Mouse (Mus musculus): ENCODE data around the gene Fryl.

Gene Fryl

DNA sequence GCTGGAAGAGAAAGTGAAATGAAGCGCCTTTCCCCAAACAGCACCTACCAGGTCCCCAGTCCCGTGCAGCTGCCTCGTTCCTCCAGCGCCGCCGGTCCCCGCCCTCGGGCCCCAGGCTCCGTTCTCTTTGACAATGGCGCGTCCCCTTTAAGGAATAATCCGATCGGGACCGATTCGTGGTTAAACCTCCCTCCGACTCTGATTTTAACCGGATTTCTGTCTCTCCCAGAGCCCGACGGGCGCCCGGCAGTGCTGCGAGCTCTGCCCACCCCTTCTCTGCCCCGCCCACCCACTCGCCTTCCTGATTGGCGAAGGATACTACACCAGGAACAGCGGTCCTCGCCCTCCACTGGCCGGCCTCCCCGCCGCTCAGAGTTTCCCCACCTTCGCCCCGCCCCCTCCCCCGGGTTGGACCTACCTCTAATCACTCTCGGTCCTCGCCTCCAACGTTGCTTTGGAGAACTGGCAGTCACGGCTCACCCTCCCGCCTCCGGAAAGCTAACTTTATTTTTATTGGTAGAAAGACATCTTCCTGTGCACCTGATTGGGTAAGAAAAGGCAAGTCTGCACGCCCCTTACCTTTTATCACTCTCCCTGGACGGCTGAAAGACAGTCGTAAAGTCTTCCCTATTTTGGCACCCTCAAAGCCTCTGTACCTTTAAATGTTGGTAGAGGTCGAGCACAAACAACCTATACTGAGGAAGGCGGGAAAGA lies at the start of gene Fryl:
Gene Fryl, minus strand, starts transcription at position 268 of the 714 bp plus-strand sequence.
- DNase-seq (ENCODE audit: low spot score), result peak; percentile 98

DNA sequence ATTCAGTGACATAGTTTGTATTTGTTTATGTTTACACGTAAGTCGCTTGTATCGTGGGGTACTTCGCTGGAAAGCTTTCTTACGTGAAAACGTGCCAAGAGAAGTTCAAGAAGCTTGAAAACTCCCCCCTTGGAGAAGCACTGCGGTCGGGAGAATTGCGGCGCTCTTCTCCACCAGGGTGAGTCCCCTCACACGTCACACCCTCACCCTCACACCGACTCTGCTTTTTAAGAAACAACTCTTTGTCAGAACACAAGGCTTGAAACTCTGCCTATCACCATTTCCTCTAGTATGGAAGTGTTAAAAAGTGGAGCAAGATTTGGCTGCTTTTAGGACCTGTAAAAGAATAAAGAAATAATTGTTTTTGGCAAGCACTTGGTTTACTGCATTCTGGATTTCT lies 48.1 kb upstream of the Fryl start:
- no peak for DNase-seq (ENCODE audit: low spot score)

DNA sequence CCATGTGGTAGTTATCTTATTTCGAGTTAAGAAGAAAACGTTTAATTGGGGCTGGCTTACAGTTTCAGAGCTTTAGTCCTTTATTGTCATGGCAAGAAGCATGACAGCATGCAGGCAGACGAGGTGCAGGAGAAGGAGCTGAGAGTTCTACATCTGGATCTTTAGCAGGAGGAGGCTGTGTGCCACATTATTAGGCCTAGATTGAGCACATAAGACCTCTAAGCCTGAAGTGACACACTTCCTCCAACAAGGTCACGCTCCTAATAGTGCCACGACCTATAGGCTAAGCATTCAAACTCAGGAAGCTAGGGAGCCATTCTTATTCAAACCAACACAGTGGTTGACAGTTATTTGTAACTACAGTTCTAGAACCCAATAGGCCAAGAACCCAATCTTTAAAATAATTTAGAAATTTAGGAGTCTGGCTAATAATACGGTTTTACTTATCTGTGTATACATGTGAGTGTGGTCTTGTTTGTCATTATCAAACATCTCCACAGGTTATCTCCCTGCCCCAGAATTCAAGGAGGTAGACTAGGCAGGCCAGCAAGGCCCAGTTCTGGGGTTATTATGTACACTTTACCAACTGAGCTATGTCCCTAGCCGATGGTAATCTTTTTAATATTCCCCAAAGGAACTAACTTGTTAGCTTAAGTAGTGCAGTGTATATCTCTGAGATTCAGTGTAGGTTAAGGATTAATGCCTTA lies 45.3 kb upstream of the Fryl start:
- DNase-seq (ENCODE audit: low spot score), result no peak

DNA sequence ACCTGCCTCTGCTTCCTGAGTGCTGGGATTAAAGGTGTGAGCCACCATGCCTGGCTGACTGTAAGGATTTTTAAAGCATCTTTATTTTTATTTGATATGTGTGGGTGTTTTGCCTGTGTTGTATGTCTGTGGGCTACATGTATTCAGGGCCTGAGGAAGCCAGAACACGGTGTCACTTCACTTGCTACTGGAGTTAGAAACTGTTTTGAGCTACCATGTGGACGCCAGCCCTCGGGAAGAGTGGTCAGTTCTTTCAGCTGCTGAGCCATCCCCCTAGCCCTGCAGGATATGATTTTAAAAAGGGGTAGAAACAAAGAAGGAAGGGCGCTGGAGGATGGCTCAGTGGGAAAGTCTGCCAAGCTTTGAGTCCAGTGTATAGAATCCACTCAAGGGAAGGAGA lies 39.5 kb upstream of the Fryl start:
- DNase-seq (ENCODE audit: low spot score), result no peak

- DNase-seq (ENCODE audit: low spot score), result no peak
Measured at GRCm38 (mm10) chr5:73295016-73295415, 38.6 kb upstream of the Fryl start.

DNA sequence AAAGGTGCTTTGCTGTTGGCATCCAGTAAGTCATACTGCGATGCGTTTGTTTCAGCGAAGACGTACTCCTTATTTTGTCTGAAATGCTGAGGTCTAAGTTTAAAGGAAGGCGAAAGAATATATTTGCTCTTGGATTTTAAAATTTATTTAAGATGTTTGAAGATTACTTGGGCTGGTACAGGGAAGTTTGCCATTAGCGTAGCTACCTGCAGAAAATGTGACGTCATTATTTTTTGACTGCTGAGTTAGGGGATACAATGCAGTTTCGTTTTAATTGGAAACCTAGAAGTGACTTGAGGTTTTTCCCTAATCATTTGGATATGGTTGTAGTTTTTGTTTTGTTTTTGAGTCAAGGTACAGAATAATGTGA lies 37.0 kb upstream of the Fryl start:
- no peak for DNase-seq (ENCODE audit: low spot score)

- DNase-seq (ENCODE audit: low spot score), result peak; percentile 97
Measured at GRCm38 (mm10) chr5:73292502-73293457, 36.4 kb upstream of the Fryl start, which contains the start of gene Ociad1. Gene Ociad1, plus strand, starts transcription at chr5:73292784.

- DNase-seq (ENCODE audit: low spot score), result no peak
Measured at GRCm38 (mm10) chr5:73289900-73290299, 33.5 kb upstream of the Fryl start.

- no peak for DNase-seq (ENCODE audit: low spot score)
Measured at GRCm38 (mm10) chr5:73286603-73287002, 30.2 kb upstream of the Fryl start.

DNA sequence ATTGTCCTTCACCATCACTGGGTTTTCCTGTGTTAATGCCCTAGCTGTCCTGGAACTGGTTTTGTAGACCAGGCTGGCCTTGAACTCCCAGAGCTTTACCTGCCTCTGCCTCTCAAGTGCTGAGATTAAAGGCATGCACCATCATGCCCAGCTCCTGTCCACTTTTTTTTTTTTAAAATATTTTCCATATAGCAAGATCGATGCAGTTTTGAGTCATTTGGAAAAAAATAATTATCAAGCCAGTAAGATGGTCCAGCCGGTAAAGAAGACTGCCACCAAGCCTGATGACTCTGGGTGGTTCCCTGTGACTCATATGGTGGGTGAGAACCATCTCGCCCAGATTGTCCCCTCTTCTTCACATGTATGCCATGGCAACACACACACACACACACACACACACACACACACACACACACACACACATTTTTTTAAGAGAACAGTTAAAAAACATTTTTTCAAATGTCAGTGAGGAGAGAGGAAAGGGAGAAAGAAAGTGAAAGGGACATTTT lies 29.1 kb upstream of the Fryl start:
- DNase-seq (ENCODE audit: low spot score), result no peak

- DNase-seq (ENCODE audit: low spot score), result no peak
Measured at GRCm38 (mm10) chr5:73284046-73284445, 27.6 kb upstream of the Fryl start.

DNA sequence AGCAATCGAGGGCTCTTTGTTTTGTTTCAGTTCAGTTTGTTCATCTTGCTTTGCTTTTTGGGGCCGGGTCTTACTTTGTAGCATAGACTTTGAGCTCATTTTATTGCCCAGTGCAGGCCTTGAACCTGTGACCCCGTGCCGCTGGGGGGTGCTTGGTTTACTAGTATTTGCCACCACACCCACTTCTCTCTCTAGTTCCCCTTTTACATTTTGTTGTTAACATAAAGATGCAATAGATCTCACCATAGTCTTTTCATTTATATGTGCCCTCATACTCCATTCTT lies 24.1 kb upstream of the Fryl start:
- DNase-seq (ENCODE audit: low spot score), result no peak

- DNase-seq (ENCODE audit: low spot score), result no peak
Measured at GRCm38 (mm10) chr5:73279732-73280566, 23.5 kb upstream of the Fryl start.

GRCm38 (mm10) chr5:73279190-73279589 lies 22.8 kb upstream of the Fryl start:
- no peak for DNase-seq (ENCODE audit: low spot score)

GRCm38 (mm10) chr5:73274941-73275340 lies 18.5 kb upstream of the Fryl start:
- DNase-seq (ENCODE audit: low spot score), result no peak

DNA sequence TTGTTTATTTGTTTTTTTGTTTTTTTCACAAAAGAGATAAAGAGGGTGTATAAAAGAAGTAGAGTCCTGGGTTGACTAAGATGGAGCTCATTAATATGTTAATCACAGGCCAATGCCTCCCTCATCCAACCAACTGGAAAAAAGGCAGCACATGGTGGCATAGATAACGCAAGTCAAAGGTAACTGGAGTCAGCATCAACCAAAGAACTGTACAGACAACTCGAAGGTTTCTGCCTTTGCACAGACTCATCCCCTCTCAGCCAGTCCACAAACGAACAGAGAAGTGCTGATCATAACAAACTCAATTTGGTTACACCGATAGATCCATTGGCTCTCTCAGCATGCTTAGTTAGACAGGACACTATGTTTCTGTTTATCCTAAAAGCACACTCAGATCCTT lies 16.8 kb upstream of the Fryl start:
- no peak for DNase-seq (ENCODE audit: low spot score)

DNA sequence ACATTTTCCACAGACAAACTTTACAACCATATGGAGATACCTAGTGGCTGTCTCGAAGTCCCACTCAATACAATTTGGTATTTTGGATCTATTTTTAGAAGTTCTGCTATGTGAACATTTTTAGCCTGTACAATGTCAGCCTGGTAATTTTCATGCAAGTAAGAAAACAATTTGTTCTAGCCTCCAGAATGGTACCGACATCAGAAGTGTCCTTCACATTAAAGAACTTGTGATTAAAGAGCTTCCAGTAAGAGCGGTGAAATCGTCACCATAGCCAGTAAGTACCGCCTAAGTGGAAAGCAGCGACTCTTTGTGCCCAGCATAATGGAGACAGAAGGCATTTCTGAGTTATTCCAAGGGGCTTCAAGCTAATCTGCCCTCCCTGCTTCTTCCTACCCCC lies 14.2 kb upstream of the Fryl start:
- peak; percentile 21 for DNase-seq (ENCODE audit: low spot score)

DNA sequence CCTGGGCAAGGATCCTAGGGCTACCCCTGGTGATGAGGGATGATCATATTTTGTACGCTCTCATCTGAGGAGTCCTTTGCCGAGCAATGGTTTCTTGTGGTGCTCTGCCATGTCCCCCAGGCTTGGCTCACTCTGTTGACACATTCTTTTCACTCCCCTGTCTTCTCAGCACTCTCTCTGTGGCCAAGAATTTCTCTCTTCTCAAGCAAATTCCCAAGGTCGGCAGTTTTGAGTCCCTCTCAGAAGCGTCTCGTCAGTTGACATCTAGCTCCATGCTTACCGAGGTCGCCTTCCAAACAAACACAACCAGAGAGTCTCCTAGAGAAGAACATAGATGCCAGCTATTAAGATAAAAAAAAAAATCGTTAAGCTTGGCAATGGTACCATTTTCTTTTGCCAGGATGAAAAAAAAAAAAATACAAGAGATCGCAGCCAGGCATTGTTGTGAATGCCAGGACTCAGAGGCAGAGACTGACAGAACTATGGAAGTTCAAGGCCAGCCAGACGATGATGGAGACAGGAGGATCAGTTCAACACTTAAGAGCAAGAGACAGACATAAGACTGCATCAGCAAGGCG lies 12.3 kb upstream of the Fryl start:
- no peak for DNase-seq (ENCODE audit: low spot score)

DNA sequence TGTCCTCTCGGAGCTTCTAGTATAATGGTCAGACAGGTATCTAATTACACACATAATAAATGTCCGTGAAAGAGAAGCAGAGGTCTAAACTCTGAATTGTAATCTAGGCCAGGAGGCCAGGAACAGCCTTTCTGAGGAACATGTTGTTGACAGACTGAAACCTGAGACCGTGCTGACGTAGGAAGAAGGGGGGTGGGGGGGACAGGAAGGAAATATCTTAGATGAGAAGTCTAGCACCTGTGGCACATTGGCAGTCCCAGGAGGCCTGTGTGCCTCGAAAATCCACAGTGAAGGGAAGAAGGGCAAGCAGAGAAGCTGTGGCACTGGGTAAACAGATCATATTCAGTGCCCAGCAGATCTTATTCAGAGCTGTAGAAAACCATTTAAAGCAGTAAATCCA lies 9.0 kb upstream of the Fryl start:
- DNase-seq (ENCODE audit: low spot score), result peak; percentile 54

GRCm38 (mm10) chr5:73264122-73264521 lies 7.7 kb upstream of the Fryl start:
- DNase-seq (ENCODE audit: low spot score), result no peak

GRCm38 (mm10) chr5:73257723-73258122 lies 1.3 kb upstream of the Fryl start:
- no peak for DNase-seq (ENCODE audit: low spot score)

All from lung, postnatal 25 days (tissue).